Mouse (Mus musculus) heart, adult 2 months (tissue): ENCODE results near the gene Speer4c.
"Not testable (repeated sequence)": the region's sequence is repeated elsewhere in the genome, so short reads cannot be mapped to it uniquely, and the experiment has no call there.

ENCODE experiments used
- CTCF ChIP-seq: fragments of 200-600 bp; IDR thresholded peaks from 2 replicates; pipeline ENCODE4 v1.8.1; 2022; ENCODE audit warnings: antibody characterized with exemption, mild to moderate bottlenecking, moderate library complexity
- POLR2A ChIP-seq: fragments of 200-500 bp; IDR thresholded peaks from 2 replicates; pipeline ENCODE4 v1.6.1; 2011; ENCODE audit warnings: mild to moderate bottlenecking, low read depth, low read length, control low read depth; ENCODE audit not compliant: insufficient read depth

DNA sequence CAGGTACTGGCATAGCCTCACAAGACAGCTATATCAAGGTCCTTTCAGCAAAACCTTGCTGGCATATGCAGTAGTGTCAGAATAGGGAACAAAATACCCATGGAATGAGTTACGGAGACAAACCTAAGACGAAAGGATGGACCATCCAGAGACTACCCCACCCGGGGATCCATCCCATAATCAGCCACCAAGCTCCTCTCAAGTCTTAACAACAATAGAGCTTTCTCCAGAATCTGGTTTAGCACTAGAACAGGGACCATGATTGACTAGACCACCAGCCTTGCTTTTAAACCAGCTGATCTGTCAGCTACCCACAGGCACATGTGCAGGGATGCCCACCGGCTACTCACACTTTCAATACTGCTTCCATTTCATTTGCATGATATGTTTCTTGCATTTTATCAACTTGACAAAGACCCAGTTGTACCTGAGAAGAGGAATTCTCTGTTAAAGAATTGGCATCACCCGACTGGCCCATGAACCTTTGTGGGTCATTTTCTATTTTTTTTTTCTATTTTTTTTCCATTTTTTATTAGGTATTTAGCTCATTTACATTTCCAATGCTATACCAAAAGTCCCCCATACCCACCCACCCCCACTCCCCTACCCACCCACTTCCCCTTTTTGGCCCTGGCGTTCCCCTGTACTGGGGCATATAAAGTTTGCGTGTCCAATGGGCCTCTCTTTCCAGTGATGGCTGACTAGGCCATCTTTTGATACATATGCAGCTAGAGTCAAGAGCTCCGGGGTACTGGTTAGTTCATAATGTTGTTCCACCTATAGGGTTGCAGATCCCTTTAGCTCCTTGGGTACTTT, 39.4 kb downstream of the Speer4c start:
- TF ChIP-seq CTCF, POLR2A: not testable (repeated sequence)
